Mouse (Mus musculus) embryonic facial prominence, embryonic 10.5 days (tissue): ENCODE results near the gene F830045P16Rik. TPM values are rescaled to one million over a fixed set of nuclear protein-coding genes. Genes with fewer than 3 reads are reported as not detected.

ENCODE experiments used
- DNase-seq: peaks from one replicate; pipeline ENCODE4 v3.0.0-alpha.2; 2017; ENCODE audit warnings: low spot score
- H3K27ac ChIP-seq: fragments of 300-500 bp; sonication (generic); replicated peaks from 2 replicates; pipeline ENCODE4 v1.5.1; 2016; ENCODE audit warnings: mild to moderate bottlenecking
- H3K27me3 ChIP-seq: fragments of 300-500 bp; sonication (generic); replicated peaks from 2 replicates; pipeline ENCODE4 v1.6.1; 2016; ENCODE audit warnings: low read depth, mild to moderate bottlenecking; ENCODE audit not compliant: poor library complexity, severe bottlenecking
- H3K36me3 ChIP-seq: fragments of 300-500 bp; sonication (generic); replicated peaks from 2 replicates; pipeline ENCODE4 v1.6.1; 2016; ENCODE audit warnings: mild to moderate bottlenecking, moderate library complexity
- H3K4me1 ChIP-seq: fragments of 300-500 bp; sonication (generic); 2 replicates; pipeline ENCODE4 v1.6.1; 2016
- H3K4me3 ChIP-seq: fragments of 300-500 bp; sonication (generic); 2 replicates; pipeline ENCODE4 v1.5.1; 2016; ENCODE audit warnings: mild to moderate bottlenecking, moderate library complexity
- H3K9me3 ChIP-seq: fragments of 300-500 bp; sonication (generic); 2 replicates; pipeline ENCODE4 v1.6.1; 2016; ENCODE audit warnings: mild to moderate bottlenecking
- WGBS: fragments of 180-500 bp; shearing (Covaris S2); methylation state at CpG from one replicate; pipeline ENCODE4 v1.1.7; 2016; 5-methylcytosine and 5-hydroxymethylcytosine counted together
- polyA plus RNA-seq: library from polyadenylated mRNA; unstranded; fragments of >200 nt; fragmentation: Nextera tagmentation; extraction: Ambion mirVana; gene quantifications from 2 replicates; pipeline ENCODE4 v1.2.1, GENCODE M21; 2016

F830045P16Rik gene
- polyA plus RNA-seq, 1 experiment from 2014 or later = not detected

DNA sequence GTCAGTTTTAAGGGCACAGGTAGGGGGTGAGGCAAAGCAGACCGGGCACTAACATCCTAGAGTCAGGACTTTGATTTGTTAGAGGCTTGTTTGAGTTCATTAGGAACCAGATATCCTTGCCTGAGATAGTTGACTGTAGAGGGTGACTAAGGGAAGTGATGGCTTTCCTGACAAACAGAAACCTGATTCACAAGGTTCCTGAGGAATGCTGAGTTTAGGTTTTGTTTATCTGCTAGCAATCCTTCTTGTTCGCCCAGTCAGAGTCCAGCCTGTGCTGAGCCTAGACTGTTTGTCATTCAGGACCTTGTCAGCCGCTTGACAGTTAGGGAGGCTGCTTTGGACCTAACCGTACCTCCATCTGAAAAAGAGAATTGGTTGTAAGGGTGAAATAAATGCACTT, 2.8 kb upstream of the F830045P16Rik start:
- Histone ChIP-seq H3K27ac (no peak overlapping the region), H3K4me1 (peaks cover 34% of the 10 kb centered on the region), H3K4me3 (no peak overlapping the region), H3K36me3 (no peaks in the 10 kb centered on the region), H3K27me3 (no peaks in the 10 kb centered on the region), H3K9me3 (no peaks in the 10 kb centered on the region)
- 60% methylated on average over 4 of the region's 4 CpGs for WGBS
- DNase-seq = no peak

GRCm38 (mm10) chr2:129537926-129538325, 1.5 kb upstream of the F830045P16Rik start:
- Histone ChIP-seq H3K36me3 (no peaks in the 10 kb centered on the region), H3K9me3 (no peaks in the 10 kb centered on the region), H3K4me3 (no peak overlapping the region), H3K4me1 (peaks cover 33% of the 10 kb centered on the region), H3K27ac (no peak overlapping the region), H3K27me3 (no peaks in the 10 kb centered on the region)
- DNase-seq = no peak
- 82% methylated on average over 4 of the region's 4 CpGs for WGBS

DNA sequence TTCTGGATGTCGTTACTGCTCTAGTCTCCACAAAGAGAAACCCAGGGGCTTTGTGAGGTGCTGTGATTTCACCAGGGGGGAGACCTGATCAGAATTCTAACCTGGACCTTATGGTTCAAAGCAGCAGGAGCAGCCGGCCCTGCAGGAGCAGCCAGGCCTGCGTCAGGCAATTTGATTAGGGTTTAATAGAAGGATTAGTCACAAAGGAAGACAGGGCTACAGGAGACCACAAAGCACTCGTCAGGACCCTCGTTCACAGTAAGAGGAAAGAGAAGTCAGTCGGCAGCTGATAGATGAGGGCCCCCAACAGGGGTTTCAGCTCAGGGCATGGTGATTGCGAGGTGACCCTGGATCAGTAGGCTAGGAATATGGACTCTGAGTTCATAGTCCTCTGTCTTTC, 958 bp upstream of the F830045P16Rik start:
- Histone ChIP-seq H3K36me3 (no peaks in the 10 kb centered on the region), H3K4me1 (peaks cover 33% of the 10 kb centered on the region), H3K27me3 (no peaks in the 10 kb centered on the region), H3K27ac (peak overlapping the region; percentile 59; the same call in 1 of the 2 replicates), H3K9me3 (no peaks in the 10 kb centered on the region), H3K4me3 (no peak overlapping the region)
- 27% methylated on average over 7 of the region's 7 CpGs for WGBS
- no peak for DNase-seq

DNA sequence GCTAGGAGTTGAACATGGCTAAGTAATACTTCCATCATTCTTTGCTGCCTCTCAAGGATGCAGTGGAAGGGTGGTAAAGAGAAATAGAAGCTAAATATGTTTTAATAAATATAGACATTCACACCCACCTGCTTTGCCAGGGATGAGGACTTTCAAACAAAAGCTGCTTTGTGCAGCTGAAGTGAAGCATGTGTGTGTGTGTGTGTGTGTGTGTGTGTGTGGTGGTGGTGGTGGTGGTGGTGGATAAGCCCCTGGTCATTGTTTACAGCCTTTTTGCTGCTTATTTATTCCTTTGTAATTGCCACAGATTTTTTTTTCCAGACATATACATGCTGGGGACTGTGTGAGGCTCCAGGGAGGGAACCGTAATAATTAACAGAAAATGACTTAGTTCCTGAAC, 524 bp upstream of the F830045P16Rik start:
- H3K27ac ChIP-seq = no peak overlapping the region; the same call in 1 of the 2 replicates
- no peak for DNase-seq
- H3K36me3 ChIP-seq = no peaks in the 10 kb centered on the region
- no peaks in the 10 kb centered on the region for H3K9me3 ChIP-seq
- H3K4me1 ChIP-seq = peaks cover 33% of the 10 kb centered on the region
- WGBS = 69% methylated on average over 1 of the region's 1 CpGs
- no peak overlapping the region for H3K4me3 ChIP-seq
- H3K27me3 ChIP-seq = no peaks in the 10 kb centered on the region

GRCm38 (mm10) chr2:129534886-129535591, 1.4 kb downstream of the F830045P16Rik start:
- no peaks in the 10 kb centered on the region for H3K27me3 ChIP-seq
- H3K27ac ChIP-seq = peak overlapping the region; percentile 37; the same call in 1 of the 2 replicates

GRCm38 (mm10) chr2:129531890-129532289, 4.5 kb downstream of the F830045P16Rik start:
- Histone ChIP-seq H3K36me3 (no peaks in the 10 kb centered on the region), H3K4me1 (peaks cover 31% of the 10 kb centered on the region), H3K27me3 (peaks cover 3% of the 10 kb centered on the region; the same call in 1 of the 2 replicates), H3K4me3 (no peak overlapping the region), H3K27ac (no peak overlapping the region), H3K9me3 (no peaks in the 10 kb centered on the region)
- WGBS = 72% methylated on average over 2 of the region's 2 CpGs
- DNase-seq = no peak

More at GRCm38 (mm10) chr2:129534886-129535591, 1.4 kb downstream of the F830045P16Rik start:
- H3K36me3 ChIP-seq = no peaks in the 10 kb centered on the region
- no peaks in the 10 kb centered on the region for H3K9me3 ChIP-seq
- 43% methylated on average over 5 of the region's 5 CpGs for WGBS
- no peak for DNase-seq
- H3K4me1 ChIP-seq = peaks cover 38% of the 10 kb centered on the region
- no peak overlapping the region for H3K4me3 ChIP-seq

DNA sequence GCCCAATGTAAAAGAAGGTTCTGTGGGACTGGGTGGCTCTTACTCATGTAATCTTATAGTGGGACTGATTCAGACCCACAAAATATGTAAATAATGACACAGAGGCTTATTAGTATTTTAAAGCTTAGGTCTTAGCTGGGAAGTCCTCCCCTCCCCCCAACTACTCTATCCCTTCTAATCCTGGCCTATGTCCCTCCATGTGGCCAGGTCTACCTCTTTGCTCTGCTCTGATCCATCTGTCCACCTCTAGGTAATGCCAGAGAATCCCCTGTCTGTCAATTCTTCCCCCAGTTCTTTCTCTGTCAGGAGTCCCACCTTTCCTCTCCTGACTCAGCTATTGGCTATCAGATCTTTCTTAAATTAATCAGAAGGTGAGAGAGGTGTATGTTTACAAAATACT, 5.3 kb downstream of the F830045P16Rik start:
- no peak overlapping the region for H3K4me3 ChIP-seq
- no peak for DNase-seq
- H3K27me3 ChIP-seq = peaks cover 5% of the 10 kb centered on the region; the same call in 1 of the 2 replicates
- H3K27ac ChIP-seq = no peak overlapping the region
- H3K4me1 ChIP-seq = peaks cover 25% of the 10 kb centered on the region
- no peaks in the 10 kb centered on the region for H3K9me3 ChIP-seq
- H3K36me3 ChIP-seq = no peaks in the 10 kb centered on the region

DNA sequence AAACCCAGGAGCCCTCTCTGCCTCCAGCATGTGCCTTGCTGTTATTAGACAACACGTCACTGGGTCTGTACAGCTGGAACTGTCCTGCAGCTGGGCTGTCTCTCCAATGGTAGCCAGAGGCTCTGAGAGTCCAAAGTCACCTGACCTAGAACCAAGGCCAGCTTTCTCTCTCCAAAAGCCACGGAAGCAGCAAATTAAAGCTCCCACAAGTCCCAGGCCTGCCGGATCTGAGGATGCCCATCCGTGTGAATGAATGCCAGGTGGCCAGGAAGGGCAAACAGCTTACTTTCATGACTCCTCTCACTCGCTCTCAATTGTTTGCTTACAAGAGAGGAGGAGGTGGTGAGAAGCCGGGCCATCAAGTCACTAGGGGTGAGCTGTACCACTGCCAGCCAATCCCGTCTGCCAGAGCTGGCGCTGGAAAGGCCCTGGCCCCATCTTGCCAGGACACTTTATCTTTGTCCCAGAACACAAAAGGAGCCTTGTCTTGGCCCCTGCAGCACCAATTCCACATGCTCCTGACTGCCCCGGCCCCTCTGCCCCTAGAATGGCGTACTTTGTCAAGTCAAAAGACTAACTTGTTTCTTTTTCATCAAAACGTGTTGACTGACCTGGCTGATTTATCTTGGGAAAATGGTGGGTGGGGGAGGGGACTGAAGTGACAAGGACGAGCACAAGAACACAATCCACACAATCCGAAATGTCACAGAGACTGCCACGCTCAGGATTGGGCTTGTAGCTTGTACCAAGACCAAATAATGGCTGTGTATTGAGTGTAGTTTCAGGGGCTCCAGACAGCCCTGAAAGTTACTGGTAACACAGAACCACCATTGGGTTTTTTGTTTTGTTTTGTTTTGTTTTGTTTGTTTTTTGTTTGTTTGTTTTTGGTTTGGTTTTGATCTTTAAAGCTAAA, 6.8 kb downstream of the F830045P16Rik start:
- Histone ChIP-seq H3K4me3 (no peak overlapping the region), H3K4me1 (peaks cover 16% of the 10 kb centered on the region), H3K9me3 (no peaks in the 10 kb centered on the region), H3K27ac (peak overlapping the region; percentile 26; the same call in 1 of the 2 replicates), H3K36me3 (no peaks in the 10 kb centered on the region), H3K27me3 (peaks cover 5% of the 10 kb centered on the region; the same call in 1 of the 2 replicates)
- WGBS = 20% methylated on average over 14 of the region's 14 CpGs
- peak; percentile 56 for DNase-seq

- Histone ChIP-seq H3K9me3 (no peaks in the 10 kb centered on the region), H3K27me3 (peaks cover 5% of the 10 kb centered on the region; the same call in 1 of the 2 replicates), H3K36me3 (no peaks in the 10 kb centered on the region), H3K27ac (no peak overlapping the region), H3K4me3 (no peak overlapping the region), H3K4me1 (peaks cover 16% of the 10 kb centered on the region)
- 79% methylated on average over 4 of the region's 4 CpGs for WGBS
- no peak for DNase-seq
Observed at GRCm38 (mm10) chr2:129527916-129528315, 8.5 kb downstream of the F830045P16Rik start.

DNA sequence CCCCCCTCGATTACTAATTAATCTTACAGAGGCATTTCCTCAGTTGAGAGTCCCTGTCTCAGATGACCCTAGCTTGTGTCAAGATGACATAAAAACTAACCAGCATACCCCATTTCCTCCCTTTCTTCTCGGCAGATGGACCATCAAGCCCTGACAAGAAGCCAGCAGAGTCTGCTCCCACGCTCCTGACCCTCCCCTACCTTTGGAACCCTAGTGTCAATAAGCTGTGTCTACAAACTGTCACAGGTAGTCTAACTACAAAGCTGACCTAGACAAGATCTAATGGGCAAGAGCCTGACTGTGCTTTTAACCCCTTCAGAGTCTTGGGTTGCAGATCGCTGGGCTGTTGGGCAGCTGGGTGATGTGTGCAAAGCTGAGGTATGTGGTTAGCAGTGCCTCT, 10.1 kb downstream of the F830045P16Rik start:
- Histone ChIP-seq H3K27me3 (peaks cover 5% of the 10 kb centered on the region; the same call in 1 of the 2 replicates), H3K27ac (no peak overlapping the region), H3K4me1 (peaks cover 16% of the 10 kb centered on the region), H3K36me3 (no peaks in the 10 kb centered on the region), H3K4me3 (no peak overlapping the region), H3K9me3 (no peaks in the 10 kb centered on the region)
- WGBS = 81% methylated on average over 4 of the region's 4 CpGs
- no peak for DNase-seq

DNA sequence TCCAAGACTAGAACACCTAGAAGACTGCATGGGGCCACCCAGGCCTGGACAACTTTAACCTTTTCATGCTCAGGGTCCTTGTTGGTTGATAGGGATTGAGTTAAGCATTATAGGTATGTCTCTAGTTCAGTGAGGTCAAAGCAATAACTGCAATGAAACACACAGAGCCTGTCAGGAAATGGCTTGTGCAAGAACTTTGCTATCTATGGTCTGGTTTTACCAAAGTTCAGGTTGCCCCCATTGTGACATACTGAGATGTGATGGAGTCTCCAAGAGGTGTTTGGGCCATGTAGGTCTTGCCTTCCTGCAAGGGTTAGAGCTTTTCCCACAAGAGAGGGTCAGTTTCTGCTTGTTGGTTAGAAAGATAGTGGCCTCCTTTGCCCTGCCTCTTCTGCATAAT, 10.8 kb downstream of the F830045P16Rik start:
- no peak for DNase-seq
- Histone ChIP-seq H3K4me1 (peaks cover 16% of the 10 kb centered on the region), H3K27ac (no peak overlapping the region), H3K36me3 (no peaks in the 10 kb centered on the region), H3K4me3 (no peak overlapping the region), H3K9me3 (no peaks in the 10 kb centered on the region), H3K27me3 (peaks cover 5% of the 10 kb centered on the region; the same call in 1 of the 2 replicates)

- peaks cover 13% of the 10 kb centered on the region for H3K4me1 ChIP-seq
- DNase-seq = no peak
- no peaks in the 10 kb centered on the region for H3K27me3 ChIP-seq
- H3K36me3 ChIP-seq = no peaks in the 10 kb centered on the region
- H3K4me3 ChIP-seq = no peak overlapping the region
- 73% methylated on average over 3 of the region's 3 CpGs for WGBS
- no peaks in the 10 kb centered on the region for H3K9me3 ChIP-seq
- H3K27ac ChIP-seq = no peak overlapping the region
Observed at GRCm38 (mm10) chr2:129518526-129518925, 17.9 kb downstream of the F830045P16Rik start.
